Comparison of ENCODE assay signal across 28 mouse cellular contexts in genomic region chr11:64018165-64018564, GRCm38 (mm10).
DNase-seq lines count a peak whose midpoint lies in the region; ATAC-seq lines count a peak whose summit lies in the region.
"Had no signal": no experiment of that assay in that cellular context is flagged by ENCODE, and none has a peak within 500 bp of the region (broad histone marks: within the 10 kb centered on the region; RNA-seq: fewer than 3 reads in every experiment).

No protein-coding gene starts in this region.

- no peak overlapping the region for H3K4me2 ChIP-seq in hindbrain, embryonic 11.5 days (replicated peaks; ENCODE audit: low read depth, low read length)
- no peak overlapping the region for H3K4me2 ChIP-seq in midbrain, embryonic 14.5 days (ENCODE audit: low read length)
- H3K4me2 ChIP-seq: embryonic facial prominence, embryonic 12.5 days; embryonic facial prominence, embryonic 15.5 days; heart, embryonic 11.5 days; heart, embryonic 15.5 days; hindbrain, embryonic 12.5 days; hindbrain, embryonic 15.5 days; intestine, embryonic 15.5 days had no signal

- no peaks in the 10 kb centered on the region for H3K27me3 ChIP-seq in hindbrain, embryonic 10.5 days (ENCODE audit: insufficient read depth, poor library complexity, severe bottlenecking)
- no peaks in the 10 kb centered on the region for H3K27me3 ChIP-seq in hindbrain, embryonic 11.5 days (ENCODE audit: control insufficient read depth, insufficient read depth, low read length)
- no peaks in the 10 kb centered on the region for H3K27me3 ChIP-seq in midbrain, embryonic 10.5 days (ENCODE audit: low read depth, poor library complexity, severe bottlenecking)
- H3K27me3 ChIP-seq in midbrain, embryonic 14.5 days (ENCODE audit: control insufficient read depth, insufficient read depth, low read length) = no peaks in the 10 kb centered on the region
- H3K27me3 ChIP-seq: embryonic facial prominence, embryonic 12.5 days; embryonic facial prominence, embryonic 15.5 days; heart, embryonic 15.5 days; hindbrain, embryonic 12.5 days; hindbrain, embryonic 15.5 days; intestine, embryonic 15.5 days had no signal

- no peaks in the 10 kb centered on the region for H3K9me3 ChIP-seq in hindbrain, embryonic 10.5 days
- no peaks in the 10 kb centered on the region for H3K9me3 ChIP-seq in hindbrain, embryonic 11.5 days (ENCODE audit: control insufficient read depth, low read length)
- H3K9me3 ChIP-seq in midbrain, embryonic 10.5 days (replicated peaks) = no peaks in the 10 kb centered on the region
- H3K9me3 ChIP-seq in midbrain, embryonic 14.5 days (ENCODE audit: control insufficient read depth, low read length) = no peaks in the 10 kb centered on the region
- H3K9me3 ChIP-seq: embryonic facial prominence, embryonic 12.5 days; embryonic facial prominence, embryonic 15.5 days; heart, embryonic 15.5 days; hindbrain, embryonic 12.5 days; hindbrain, embryonic 15.5 days; intestine, embryonic 15.5 days had no signal

- no peak for DNase-seq in hindbrain, embryonic 10.5 days (ENCODE audit: low spot score)
- no peak for DNase-seq in hindbrain, embryonic 11.5 days (ENCODE audit: low spot score)
- peak; percentile 8 for DNase-seq in midbrain, embryonic 10.5 days (ENCODE audit: low spot score)
- DNase-seq in midbrain, embryonic 14.5 days = no peak
- DNase-seq in R1 (ENCODE audit: low read depth, low spot score) = peak; percentile 29
- no peak for DNase-seq in adrenal gland, postnatal 14 days
- DNase-seq: adrenal gland, adult 8-10 months; adrenal gland, postnatal 36 days; B cell, adult 2 months; cerebellum, adult 11 months; cerebellum, adult 2 months; cerebellum, adult 9-11 months; cerebellum, postnatal 25 days; forebrain, postnatal 0 days; gastrocnemius, postnatal 10 days; gastrocnemius, postnatal 36 days; heart, postnatal 10 days; heart, postnatal 36 days; kidney, adult 18-20 months had no signal

- WGBS in hindbrain, embryonic 10.5 days = 60% methylated on average over 5 of the region's 5 CpGs
- WGBS in hindbrain, embryonic 11.5 days = 39% methylated on average over 5 of the region's 5 CpGs
- WGBS in midbrain, embryonic 10.5 days = 54% methylated on average over 5 of the region's 5 CpGs
- WGBS in midbrain, embryonic 14.5 days = 28% methylated on average over 5 of the region's 5 CpGs

- no peaks in the 10 kb centered on the region for H3K36me3 ChIP-seq in hindbrain, embryonic 10.5 days
- H3K36me3 ChIP-seq in hindbrain, embryonic 11.5 days (ENCODE audit: control insufficient read depth, insufficient read depth, low read length) = no peaks in the 10 kb centered on the region
- H3K36me3 ChIP-seq in midbrain, embryonic 10.5 days = no peaks in the 10 kb centered on the region
- no peaks in the 10 kb centered on the region for H3K36me3 ChIP-seq in midbrain, embryonic 14.5 days (ENCODE audit: control insufficient read depth, insufficient read depth, low read length)
- H3K36me3 ChIP-seq: embryonic facial prominence, embryonic 12.5 days; embryonic facial prominence, embryonic 15.5 days; heart, embryonic 15.5 days; hindbrain, embryonic 12.5 days; hindbrain, embryonic 15.5 days; intestine, embryonic 15.5 days had no signal

- H3K4me3 ChIP-seq in hindbrain, embryonic 10.5 days = no peak overlapping the region
- H3K4me3 ChIP-seq in hindbrain, embryonic 11.5 days (ENCODE audit: low read depth, low read length) = no peak overlapping the region
- no peak overlapping the region for H3K4me3 ChIP-seq in midbrain, embryonic 10.5 days
- no peak overlapping the region for H3K4me3 ChIP-seq in midbrain, embryonic 14.5 days (replicated peaks; ENCODE audit: low read depth, low read length)
- H3K4me3 ChIP-seq: embryonic facial prominence, embryonic 12.5 days; embryonic facial prominence, embryonic 15.5 days; heart, embryonic 15.5 days; hindbrain, embryonic 12.5 days; hindbrain, embryonic 15.5 days; intestine, embryonic 15.5 days had no signal

- no peak overlapping the region for H3K9ac ChIP-seq in hindbrain, embryonic 11.5 days (ENCODE audit: low read depth, low read length)
- no peak overlapping the region for H3K9ac ChIP-seq in midbrain, embryonic 14.5 days (replicated peaks; ENCODE audit: low read length)
- H3K9ac ChIP-seq: embryonic facial prominence, embryonic 12.5 days; embryonic facial prominence, embryonic 15.5 days; forebrain, postnatal 0 days; heart, embryonic 15.5 days; hindbrain, embryonic 12.5 days; hindbrain, embryonic 15.5 days; intestine, embryonic 15.5 days had no signal

- no peak for ATAC-seq in hindbrain, embryonic 11.5 days (ENCODE audit: low FRiP score)
- ATAC-seq in midbrain, embryonic 14.5 days (ENCODE audit: low FRiP score, low TSS enrichment) = no peak
- ATAC-seq: activated CD4-positive, CD25-positive, alpha-beta regulatory T cell, adult 4 months; forebrain, embryonic 14.5 days; forebrain, postnatal 0 days; intestine, embryonic 15.5 days had no signal

- H3K4me1 ChIP-seq in hindbrain, embryonic 10.5 days (replicated peaks) = peaks cover 31% of the 10 kb centered on the region
- H3K4me1 ChIP-seq in hindbrain, embryonic 11.5 days (replicated peaks; ENCODE audit: control insufficient read depth, insufficient read depth, low read length) = no peaks in the 10 kb centered on the region; the same call in 1 of the 2 replicates
- H3K4me1 ChIP-seq in midbrain, embryonic 10.5 days = peaks cover 55% of the 10 kb centered on the region
- peaks cover 18% of the 10 kb centered on the region for H3K4me1 ChIP-seq in midbrain, embryonic 14.5 days (ENCODE audit: control insufficient read depth, insufficient read depth, low read length)
- H3K4me1 ChIP-seq: intestine, embryonic 15.5 days had no signal

- 0 out of 2 replicates have a peak overlapping the region, but pooled peaks have one; percentile 19 for H3K27ac ChIP-seq in hindbrain, embryonic 10.5 days
- no peak overlapping the region for H3K27ac ChIP-seq in hindbrain, embryonic 11.5 days (ENCODE audit: low read depth, low read length)
- no peak overlapping the region; the same call in 1 of the 2 replicates for H3K27ac ChIP-seq in midbrain, embryonic 10.5 days (replicated peaks)
- no peak overlapping the region for H3K27ac ChIP-seq in midbrain, embryonic 14.5 days (replicated peaks; ENCODE audit: low read depth, low read length)
- H3K27ac ChIP-seq: embryonic facial prominence, embryonic 12.5 days; embryonic facial prominence, embryonic 15.5 days; heart, embryonic 15.5 days; hindbrain, embryonic 12.5 days; hindbrain, embryonic 15.5 days; intestine, embryonic 15.5 days had no signal

Comparison
In these comparisons a context has a peak if more than half of its experiments do, and no peak if none do; other contexts are left out.
1. DNase-seq: peak in midbrain, embryonic 10.5 days (single experiment) and R1 (single experiment); none in hindbrain, embryonic 10.5 days (single experiment), hindbrain, embryonic 11.5 days (single experiment), midbrain, embryonic 14.5 days (single experiment) and adrenal gland, postnatal 14 days (single experiment).